Mouse (Mus musculus) limb, embryonic 12.5 days (tissue): ENCODE results near the gene Ppp2r5d. TPM values are rescaled to one million over a fixed set of nuclear protein-coding genes. Genes with fewer than 3 reads are reported as not detected.

ENCODE experiments used
- ATAC-seq: fragments of 200-750 bp; cut with Nextera tagmentation; 2 replicates; pipeline ENCODE4 v1.8.0; 2017; ENCODE audit warnings: low read depth, moderate TSS enrichment; ENCODE audit not compliant: insufficient number of reproducible peaks, insufficient read depth, low FRiP score, low TSS enrichment
- H3K27ac ChIP-seq: fragments of 300-500 bp; sonication (generic); 2 replicates; pipeline ENCODE4 v1.5.1; 2016; ENCODE audit warnings: mild to moderate bottlenecking, moderate library complexity
- H3K27me3 ChIP-seq: fragments of 300-500 bp; sonication (generic); 2 replicates; pipeline ENCODE4 v1.6.1; 2016; ENCODE audit warnings: mild to moderate bottlenecking, moderate library complexity
- H3K36me3 ChIP-seq: fragments of 300-500 bp; sonication (generic); 2 replicates; pipeline ENCODE4 v1.6.1; 2016; ENCODE audit warnings: mild to moderate bottlenecking, moderate library complexity
- H3K4me1 ChIP-seq: fragments of 300-500 bp; sonication (generic); replicated peaks from 2 replicates; pipeline ENCODE4 v1.6.1; 2016
- H3K4me2 ChIP-seq: fragments of 300-500 bp; sonication (generic); 2 replicates; pipeline ENCODE4 v1.6.1; 2016; ENCODE audit warnings: mild to moderate bottlenecking, moderate library complexity
- H3K4me3 ChIP-seq: fragments of 300-500 bp; sonication (generic); replicated peaks from 2 replicates; pipeline ENCODE4 v1.5.1; 2016; ENCODE audit warnings: mild to moderate bottlenecking
- H3K9ac ChIP-seq: fragments of 300-500 bp; sonication (generic); replicated peaks from 2 replicates; pipeline ENCODE4 v1.6.1; 2016; ENCODE audit warnings: mild to moderate bottlenecking, moderate library complexity
- H3K9me3 ChIP-seq: fragments of 300-500 bp; sonication (generic); 2 replicates; pipeline ENCODE4 v1.6.1; 2016; ENCODE audit warnings: mild to moderate bottlenecking, moderate library complexity
- WGBS: fragments of 180-500 bp; shearing (Covaris S2); methylation state at CpG from one replicate; pipeline ENCODE4 v1.1.7; 2016; 5-methylcytosine and 5-hydroxymethylcytosine counted together
- polyA plus RNA-seq: library from polyadenylated mRNA; unstranded; fragments of >200 nt; fragmentation: Nextera tagmentation; extraction: Ambion mirVana; gene quantifications from 2 replicates; pipeline ENCODE4 v1.2.1, GENCODE M21; 2016

Gene Ppp2r5d
- polyA plus RNA-seq, 1 experiment from 2014 or later, result 108 TPM

DNA sequence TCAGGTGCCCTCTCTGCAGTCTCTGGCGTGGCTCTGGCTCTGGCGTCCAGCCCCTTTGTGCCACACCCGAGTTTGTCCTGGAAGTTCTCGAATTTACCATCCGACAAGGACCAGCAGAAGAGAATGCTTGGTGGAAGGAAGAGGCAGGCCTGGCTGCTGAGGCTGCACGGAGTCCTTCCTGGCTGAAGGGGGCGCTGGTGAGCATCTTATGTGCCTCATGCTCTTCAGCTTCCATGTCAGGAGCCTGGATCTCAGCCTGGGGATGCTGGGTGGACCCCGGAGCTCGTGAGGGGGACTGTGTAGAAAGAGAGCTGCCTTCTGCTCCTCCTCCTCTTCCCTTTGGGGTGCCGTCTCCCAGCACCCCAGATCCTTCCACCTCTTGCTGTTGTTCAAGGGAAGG, 31.2 kb upstream of the Ppp2r5d start:
- Histone ChIP-seq H3K4me3 (no peak overlapping the region), H3K27ac (no peak overlapping the region), H3K4me1 (no peaks in the 10 kb centered on the region), H3K4me2 (no peak overlapping the region), H3K9me3 (no peaks in the 10 kb centered on the region), H3K36me3 (peaks cover 40% of the 10 kb centered on the region), H3K9ac (no peak overlapping the region), H3K27me3 (no peaks in the 10 kb centered on the region)
- no peak for ATAC-seq
- WGBS, result 61% methylated on average over 10 of the region's 10 CpGs

DNA sequence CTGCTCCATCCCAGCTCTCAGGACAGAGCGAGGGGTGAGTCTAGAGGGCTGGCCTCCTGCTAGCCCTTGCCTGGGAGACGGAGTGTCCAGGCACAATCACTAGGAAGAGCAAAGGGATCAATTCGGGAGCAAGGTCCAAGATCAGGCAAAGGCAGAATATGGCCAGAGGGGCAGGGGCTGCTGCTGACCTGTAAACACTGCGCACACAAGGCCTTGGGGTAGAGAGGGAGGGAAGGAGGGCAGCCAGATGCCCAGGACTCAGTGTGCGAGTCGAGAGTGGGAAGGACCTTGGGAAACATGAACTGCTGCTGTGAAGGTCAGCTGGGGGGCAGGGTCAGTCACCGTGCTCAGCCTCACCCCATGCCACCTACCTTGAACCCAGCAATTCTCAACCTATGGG, 30.4 kb upstream of the Ppp2r5d start:
- Histone ChIP-seq H3K36me3 (peaks cover 40% of the 10 kb centered on the region), H3K4me3 (no peak overlapping the region), H3K27me3 (peaks cover 3% of the 10 kb centered on the region), H3K9ac (no peak overlapping the region), H3K4me1 (no peaks in the 10 kb centered on the region), H3K27ac (no peak overlapping the region), H3K4me2 (no peak overlapping the region), H3K9me3 (no peaks in the 10 kb centered on the region)
- no peak for ATAC-seq
- 90% methylated on average over 7 of the region's 7 CpGs for whole genome bisulfite sequencing

DNA sequence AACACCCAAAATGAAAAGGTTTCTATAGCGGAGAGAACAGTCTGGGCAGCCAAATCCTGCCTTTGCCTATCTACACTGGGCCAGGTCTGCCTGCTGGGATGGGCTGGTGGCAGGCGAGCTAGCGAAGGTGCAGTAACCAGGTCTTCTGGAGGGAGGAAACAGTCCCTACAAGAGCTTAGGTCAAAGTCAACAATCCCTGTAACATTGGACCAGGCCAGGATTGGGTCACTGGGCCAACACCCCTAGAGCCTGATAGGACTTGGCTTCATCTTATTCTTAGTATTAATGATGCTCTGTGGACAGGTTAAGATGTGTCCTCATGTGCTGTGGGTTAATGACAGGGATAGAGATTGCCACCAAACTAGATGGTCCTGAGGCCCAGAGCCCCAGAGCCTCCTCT, 29.1 kb upstream of the Ppp2r5d start:
- no peaks in the 10 kb centered on the region for H3K9me3 ChIP-seq
- H3K27ac ChIP-seq, result no peak overlapping the region
- no peak for ATAC-seq
- no peak overlapping the region for H3K9ac ChIP-seq
- H3K4me3 ChIP-seq, result no peak overlapping the region
- 88% methylated on average over 3 of the region's 3 CpGs for WGBS
- peaks cover 16% of the 10 kb centered on the region for H3K27me3 ChIP-seq
- peaks cover 40% of the 10 kb centered on the region for H3K36me3 ChIP-seq
- no peak overlapping the region for H3K4me2 ChIP-seq
- peaks cover 1% of the 10 kb centered on the region; the same call in 1 of the 2 replicates for H3K4me1 ChIP-seq

DNA sequence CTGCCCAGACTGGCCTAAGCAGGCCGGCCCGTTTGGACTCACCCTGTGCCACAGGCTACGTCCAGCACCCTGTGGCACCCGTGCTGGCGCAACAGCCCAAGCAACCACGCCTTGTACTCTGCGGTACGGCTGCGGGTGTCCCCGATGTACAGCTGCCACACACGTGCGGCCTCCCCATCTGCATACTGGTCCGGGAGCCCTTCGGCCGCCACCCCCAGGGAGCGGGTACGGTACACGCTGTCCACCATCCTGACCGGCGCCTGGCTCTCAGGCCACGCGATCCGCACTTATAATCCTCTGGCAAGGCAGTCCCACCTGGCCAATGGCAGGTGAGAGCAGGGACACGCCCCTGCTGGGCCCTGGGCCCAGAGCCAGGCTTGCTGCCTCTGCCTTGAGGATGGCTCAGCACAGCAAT, 24.0 kb upstream of the Ppp2r5d start, which contains the start of gene Gnmt:
Gnmt (minus strand) TSS at position 265 of the 415 bp plus-strand sequence.
- Histone ChIP-seq H3K9me3 (no peaks in the 10 kb centered on the region), H3K4me3 (peak within 1 kb of the TSS; percentile 16), H3K36me3 (peaks cover 24% of the 10 kb centered on the region), H3K27ac (no peak within 1 kb of the TSS), H3K27me3 (peaks cover 29% of the 10 kb centered on the region), H3K9ac (peak within 1 kb of the TSS; percentile 44; the same call in 1 of the 2 replicates), H3K4me2 (peak within 1 kb of the TSS; percentile 36), H3K4me1 (peaks cover 8% of the 10 kb centered on the region; the same call in 1 of the 2 replicates)
- 12% methylated on average over 24 of the region's 24 CpGs for WGBS
- ATAC-seq, result no peak

DNA sequence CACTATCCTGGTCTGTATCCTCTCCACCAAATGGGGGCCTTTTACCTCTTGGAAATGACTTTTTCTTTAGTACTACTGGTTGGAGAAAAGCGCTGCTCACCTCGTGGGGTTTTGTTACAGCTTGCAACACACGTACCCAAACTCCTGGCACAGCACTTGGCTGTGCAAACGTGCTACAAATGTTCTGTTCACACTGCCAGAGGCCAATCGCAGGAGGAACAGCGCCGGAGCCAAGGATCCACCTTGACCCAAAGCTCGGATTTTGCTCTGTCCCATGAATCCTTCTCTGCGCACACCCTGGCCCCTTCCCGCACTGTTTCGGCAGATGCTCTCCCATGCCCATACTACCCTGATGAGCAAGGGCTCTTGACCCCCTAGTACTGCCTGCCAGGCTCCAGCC, 23.6 kb upstream of the Ppp2r5d start:
- Histone ChIP-seq H3K27ac (no peak overlapping the region), H3K4me3 (peak overlapping the region; percentile 16), H3K9ac (peak overlapping the region; percentile 44; the same call in 1 of the 2 replicates), H3K4me1 (peaks cover 8% of the 10 kb centered on the region; the same call in 1 of the 2 replicates), H3K27me3 (peaks cover 29% of the 10 kb centered on the region), H3K36me3 (peaks cover 28% of the 10 kb centered on the region), H3K4me2 (peak overlapping the region; percentile 36), H3K9me3 (no peaks in the 10 kb centered on the region)
- no peak for ATAC-seq
- WGBS, result 46% methylated on average over 11 of the region's 11 CpGs

DNA sequence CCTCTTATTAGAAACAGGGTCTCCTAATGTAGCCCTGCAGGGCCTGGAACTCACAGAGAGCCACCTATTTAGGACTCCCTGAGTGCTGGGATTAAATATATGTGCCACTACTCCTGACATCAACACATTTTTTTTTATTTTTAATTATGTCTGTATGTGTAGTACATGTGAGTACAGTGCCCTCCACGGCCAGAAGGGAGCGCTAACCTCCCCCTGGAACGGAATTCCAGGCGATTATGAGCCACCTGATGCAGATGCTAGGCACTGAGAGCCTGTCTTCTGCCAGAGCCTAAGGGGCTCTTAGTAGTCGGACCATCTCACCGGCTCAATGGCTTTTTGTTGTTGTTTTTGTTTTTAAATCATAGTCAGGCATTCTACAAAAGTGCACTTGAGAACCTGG, 23.1 kb upstream of the Ppp2r5d start:
- Histone ChIP-seq H3K4me1 (peaks cover 8% of the 10 kb centered on the region; the same call in 1 of the 2 replicates), H3K9me3 (no peaks in the 10 kb centered on the region), H3K36me3 (peaks cover 33% of the 10 kb centered on the region), H3K27ac (no peak overlapping the region), H3K9ac (no peak overlapping the region), H3K4me2 (no peak overlapping the region), H3K27me3 (peaks cover 29% of the 10 kb centered on the region), H3K4me3 (no peak overlapping the region)
- WGBS, result 37% methylated on average over 6 of the region's 6 CpGs
- no peak for ATAC-seq

DNA sequence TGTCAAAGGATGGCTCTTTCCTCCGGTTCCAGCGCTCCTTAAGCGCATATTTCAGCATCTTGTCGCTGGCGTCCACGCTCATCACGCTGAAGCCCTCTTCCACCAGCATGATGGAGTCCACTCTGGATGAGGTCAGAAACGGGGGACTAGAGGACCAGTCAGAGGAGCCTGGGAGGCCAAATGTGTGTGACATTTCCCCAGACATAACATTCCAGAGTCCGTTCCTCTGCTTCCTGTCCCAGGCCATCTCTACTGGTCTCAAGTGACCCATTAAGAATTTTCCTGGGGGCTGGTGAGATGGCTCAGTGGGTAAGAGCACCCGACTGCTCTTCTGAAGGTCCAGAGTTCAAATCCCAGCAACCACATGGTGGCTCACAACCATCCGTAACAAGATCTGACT, 22.4 kb upstream of the Ppp2r5d start:
- Histone ChIP-seq H3K27ac (no peak overlapping the region), H3K27me3 (peaks cover 29% of the 10 kb centered on the region), H3K4me3 (no peak overlapping the region), H3K36me3 (peaks cover 39% of the 10 kb centered on the region), H3K4me1 (peaks cover 8% of the 10 kb centered on the region; the same call in 1 of the 2 replicates), H3K9me3 (no peaks in the 10 kb centered on the region), H3K9ac (no peak overlapping the region), H3K4me2 (no peak overlapping the region)
- WGBS, result 89% methylated on average over 11 of the region's 11 CpGs
- ATAC-seq, result no peak

DNA sequence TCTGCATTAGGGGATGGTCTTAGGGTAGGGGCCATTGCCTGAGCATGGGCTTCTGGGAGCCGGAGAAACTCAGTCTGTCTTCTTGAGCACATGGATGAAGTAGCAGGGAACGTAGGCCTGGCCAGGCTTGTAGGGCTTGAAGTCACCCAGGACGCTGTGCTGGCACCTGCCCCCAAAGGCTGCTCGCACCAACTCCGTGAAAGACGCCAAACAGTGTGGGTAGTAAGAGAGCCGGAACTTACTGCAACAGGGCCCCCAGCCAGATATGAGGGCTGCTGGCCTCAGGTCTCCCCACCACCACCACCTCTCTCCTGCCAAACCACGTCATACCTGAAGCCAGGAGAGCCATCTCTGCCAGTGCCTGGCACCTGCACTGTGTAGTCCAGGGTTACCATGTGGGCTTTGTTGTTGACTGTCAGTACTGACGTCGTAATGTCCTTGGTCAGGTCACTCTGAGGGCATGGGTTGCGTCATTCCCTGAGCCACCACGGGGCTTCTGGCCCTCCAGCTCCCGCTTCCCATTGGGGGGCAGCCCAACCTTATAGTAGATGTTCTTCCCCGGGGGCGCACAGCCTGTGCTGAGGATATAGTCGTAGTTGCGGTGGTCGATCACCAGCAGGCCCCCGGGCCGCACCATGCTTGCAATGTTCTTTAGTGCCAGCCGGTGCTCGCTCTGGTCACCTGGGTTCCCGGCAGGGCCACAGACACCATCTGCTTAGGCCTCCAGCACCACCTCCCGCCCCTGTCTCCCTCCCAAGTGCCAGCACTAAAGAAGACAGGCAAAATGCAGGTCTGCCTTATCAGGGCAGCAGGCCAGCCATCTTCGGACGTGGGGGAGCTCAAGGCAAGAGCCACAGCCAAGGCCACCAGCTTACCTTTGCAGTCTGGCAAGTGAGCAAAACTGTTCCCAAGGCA, 21.1 kb upstream of the Ppp2r5d start:
- 89% methylated on average over 26 of the region's 26 CpGs for WGBS
- Histone ChIP-seq H3K9ac (no peak overlapping the region), H3K9me3 (no peaks in the 10 kb centered on the region), H3K36me3 (peaks cover 52% of the 10 kb centered on the region), H3K4me3 (no peak overlapping the region), H3K27me3 (peaks cover 29% of the 10 kb centered on the region), H3K4me2 (no peak overlapping the region), H3K27ac (no peak overlapping the region), H3K4me1 (peaks cover 8% of the 10 kb centered on the region; the same call in 1 of the 2 replicates)
- 0 out of 2 replicates have a peak, but pooled peaks have one; percentile 7 for ATAC-seq

DNA sequence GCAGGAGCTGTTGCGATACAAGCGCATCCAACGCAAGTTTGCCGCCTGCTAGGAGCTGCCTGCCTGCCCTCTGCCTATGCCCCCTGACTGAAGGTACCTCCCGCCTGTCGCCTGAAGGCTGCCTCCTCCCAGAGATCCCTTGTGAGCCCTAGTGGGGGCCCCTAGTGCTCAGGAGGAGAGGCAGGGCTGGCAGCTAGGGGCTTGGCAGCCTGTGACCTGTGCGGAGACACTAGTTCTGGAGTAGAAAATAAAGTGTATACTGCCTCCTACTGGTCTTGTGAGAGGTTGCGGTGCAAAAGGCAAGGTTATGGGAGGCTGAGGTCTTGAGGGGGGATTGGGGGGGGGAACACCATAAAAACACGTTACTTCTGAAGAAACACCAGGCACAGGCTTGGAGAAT, 20.4 kb upstream of the Ppp2r5d start:
- peaks cover 59% of the 10 kb centered on the region for H3K36me3 ChIP-seq
- no peak overlapping the region for H3K9ac ChIP-seq
- 50% methylated on average over 9 of the region's 9 CpGs for WGBS

DNA sequence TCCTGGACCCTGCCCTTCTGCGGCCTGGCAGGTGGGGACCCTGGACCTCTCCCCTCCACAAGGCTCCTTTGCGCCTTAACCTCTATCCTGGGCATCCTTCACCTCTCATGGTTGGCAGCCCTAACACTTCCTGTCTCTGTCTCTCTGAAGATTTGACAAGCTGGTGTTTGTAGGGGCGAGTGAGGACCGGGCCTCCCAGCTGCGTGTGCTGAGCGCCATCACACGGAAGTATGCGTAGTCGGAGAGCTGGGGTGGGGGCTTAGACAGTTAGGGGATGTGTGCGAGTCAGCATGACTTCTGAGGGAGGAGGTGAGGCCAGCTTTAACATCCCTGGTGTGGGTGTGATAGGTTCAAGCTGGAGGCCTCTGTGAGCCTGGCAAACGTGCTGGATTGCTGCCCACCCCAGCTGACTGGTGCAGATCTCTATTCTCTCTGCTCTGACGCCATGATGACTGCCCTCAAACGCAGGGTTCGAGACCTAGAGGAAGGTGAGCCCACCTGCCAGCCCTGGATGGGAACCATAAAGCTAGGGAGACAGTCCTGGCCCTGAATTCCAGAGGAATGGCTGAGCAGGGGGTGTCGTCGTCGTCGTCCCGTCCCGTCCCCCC, 19.7 kb upstream of the Ppp2r5d start:
- H3K4me3 ChIP-seq, result no peak overlapping the region
- no peaks in the 10 kb centered on the region for H3K9me3 ChIP-seq
- no peak overlapping the region for H3K27ac ChIP-seq
- H3K9ac ChIP-seq, result no peak overlapping the region
- H3K4me2 ChIP-seq, result no peak overlapping the region
- peaks cover 64% of the 10 kb centered on the region for H3K36me3 ChIP-seq
- H3K4me1 ChIP-seq, result peaks cover 8% of the 10 kb centered on the region; the same call in 1 of the 2 replicates
- H3K27me3 ChIP-seq, result peaks cover 19% of the 10 kb centered on the region
- ATAC-seq, result no peak
- 79% methylated on average over 20 of the region's 20 CpGs for WGBS

More for the DNA sequence above, 20.4 kb upstream of the Ppp2r5d start:
- no peak overlapping the region for H3K27ac ChIP-seq
- H3K4me1 ChIP-seq, result peaks cover 8% of the 10 kb centered on the region; the same call in 1 of the 2 replicates
- H3K4me3 ChIP-seq, result no peak overlapping the region
- H3K27me3 ChIP-seq, result peaks cover 26% of the 10 kb centered on the region
- H3K4me2 ChIP-seq, result no peak overlapping the region
- ATAC-seq, result no peak
- H3K9me3 ChIP-seq, result no peaks in the 10 kb centered on the region

DNA sequence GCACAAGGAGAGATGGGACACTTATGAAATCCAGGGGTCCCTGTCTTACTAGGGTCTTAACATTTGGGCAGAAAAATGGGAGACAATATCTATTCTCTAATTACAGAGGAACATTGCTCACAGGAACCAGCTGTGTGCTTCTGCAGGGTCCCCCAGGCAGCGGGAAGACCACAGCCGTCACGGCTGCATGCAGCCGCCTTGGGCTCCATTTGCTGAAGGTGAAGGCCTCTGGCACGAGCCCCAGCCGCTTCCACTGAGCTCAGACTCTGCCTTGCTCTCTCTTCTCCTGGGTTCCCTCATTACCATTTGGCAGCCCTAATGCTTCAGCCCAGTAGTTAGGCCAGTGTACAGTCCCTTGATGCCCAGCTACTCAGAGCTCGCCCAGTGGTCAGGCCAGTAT, 16.2 kb upstream of the Ppp2r5d start:
- Histone ChIP-seq H3K9ac (no peak overlapping the region), H3K4me3 (no peak overlapping the region), H3K9me3 (no peaks in the 10 kb centered on the region), H3K27me3 (no peaks in the 10 kb centered on the region), H3K4me1 (0 out of 2 replicates have a peak, but pooled peaks cover 3% of the 10 kb centered on the region), H3K27ac (no peak overlapping the region), H3K4me2 (no peak overlapping the region), H3K36me3 (peaks cover 82% of the 10 kb centered on the region)
- 86% methylated on average over 7 of the region's 7 CpGs for WGBS
- ATAC-seq, result no peak
